8 mouse cellular contexts compared by ENCODE assay signal in the genomic region with DNA sequence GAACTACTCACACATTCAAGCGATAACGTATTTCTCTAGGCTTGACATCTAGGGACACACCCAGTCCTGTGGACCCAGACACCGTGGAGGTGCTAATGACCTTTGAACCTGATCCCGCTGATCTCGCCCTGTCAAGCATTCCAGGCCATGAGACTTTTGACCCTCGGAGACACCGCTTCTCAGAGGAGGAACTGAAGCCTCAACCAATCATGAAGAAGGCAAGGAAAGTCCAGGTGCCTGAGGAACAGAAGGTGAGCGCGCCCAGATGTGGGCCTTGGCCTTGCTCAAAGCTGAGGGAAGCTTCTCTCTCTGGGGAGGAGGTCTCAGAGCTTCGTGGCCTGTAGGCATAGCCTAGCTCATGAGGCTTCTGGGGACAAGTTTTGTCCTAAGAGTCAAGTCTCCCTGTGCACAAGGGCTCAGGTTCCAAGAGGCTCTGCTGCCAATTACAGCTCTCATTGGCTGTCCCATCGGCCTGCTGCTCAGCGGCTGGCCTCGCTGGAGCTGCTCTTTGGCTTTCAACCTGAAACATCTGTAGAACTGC. TPM values are rescaled to one million over a fixed set of nuclear protein-coding genes. Genes with fewer than 3 reads are reported as not detected.
A peak's percentile ranks its signal among the peaks of the same experiment; 100 is the strongest.
DNase-seq lines count a peak whose midpoint lies in the region; ATAC-seq and TF ChIP-seq lines count a peak whose summit lies in the region.

No protein-coding gene starts in this region.

- H3K4me2 ChIP-seq in forebrain, postnatal 0 days (ENCODE audit: low read depth) = peak overlapping the region; percentile 97
- H3K4me2 ChIP-seq in hindbrain, postnatal 0 days (ENCODE audit: low read depth, low read length) = peak overlapping the region; percentile 90
- peak overlapping the region; percentile 97; the same call in 1 of the 2 replicates for H3K4me2 ChIP-seq in liver, embryonic 16.5 days (ENCODE audit: low read depth, low read length)

- TF ChIP-seq CTCF in G1E (IDR thresholded peaks at IDR 0.05; ENCODE audit: low read depth, low read length) = no peak
- TF ChIP-seq CTCF in forebrain, postnatal 0 days (IDR thresholded peaks at IDR 0.05; ENCODE audit: low read depth) = no peak
- no peak for TF ChIP-seq CTCF in hindbrain, postnatal 0 days (IDR thresholded peaks at IDR 0.05; ENCODE audit: low read depth)

- H3K4me1 ChIP-seq in G1E (ENCODE audit: insufficient read depth, low read depth, low read length) = peaks cover 75% of the 10 kb centered on the region
- H3K4me1 ChIP-seq in forebrain, postnatal 0 days (ENCODE audit: insufficient read depth) = peaks cover 32% of the 10 kb centered on the region
- peaks cover 39% of the 10 kb centered on the region for H3K4me1 ChIP-seq in hindbrain, postnatal 0 days (ENCODE audit: insufficient read depth, low read length)
- H3K4me1 ChIP-seq in liver, embryonic 16.5 days (ENCODE audit: control insufficient read depth, low read depth, low read length) = peaks cover 62% of the 10 kb centered on the region

- peak; percentile 75 for DNase-seq in A20 (ENCODE audit: low read depth, low spot score)
- no peak for DNase-seq in G1E (ENCODE audit: low spot score)
- no peak for DNase-seq in forebrain, postnatal 0 days
- DNase-seq in hindbrain, postnatal 0 days (ENCODE audit: low spot score) = no peak
- DNase-seq in urinary bladder, adult 18-20 months (ENCODE audit: low spot score in 2 of 2) = no peak
- no peak for DNase-seq in left cerebral cortex, adult 8-10 months (ENCODE audit: low spot score in 2 of 2)
- DNase-seq in testis, postnatal 10 days (ENCODE audit: low spot score) = no peak

- WGBS in forebrain, postnatal 0 days = 63% methylated on average over 13 of the region's 13 CpGs
- WGBS in hindbrain, postnatal 0 days = 56% methylated on average over 13 of the region's 13 CpGs
- WGBS in liver, embryonic 16.5 days (ENCODE audit: insufficient replicate concordance) = 42% methylated on average over 13 of the region's 13 CpGs

- peak overlapping the region; percentile 81 for H3K4me3 ChIP-seq in G1E (ENCODE audit: low read depth, low read length)
- H3K4me3 ChIP-seq in forebrain, postnatal 0 days (ENCODE audit: low read depth, low read length) = no peak overlapping the region
- H3K4me3 ChIP-seq in hindbrain, postnatal 0 days (ENCODE audit: low read length) = no peak overlapping the region
- H3K4me3 ChIP-seq in liver, embryonic 16.5 days (ENCODE audit: low read depth, low read length) = no peak overlapping the region

- H3K27ac ChIP-seq in forebrain, postnatal 0 days (ENCODE audit: low read depth, low read length) = peak overlapping the region; percentile 87
- H3K27ac ChIP-seq in hindbrain, postnatal 0 days = peak overlapping the region; percentile 82
- H3K27ac ChIP-seq in liver, embryonic 16.5 days (ENCODE audit: low read length) = no peak overlapping the region

- ATAC-seq in G1E (ENCODE audit: extremely low read depth, insufficient number of reproducible peaks, low FRiP score, poor library complexity, severe bottlenecking) = no peak
- no peak for ATAC-seq in forebrain, postnatal 0 days
- no peak for ATAC-seq in hindbrain, postnatal 0 days
- no peak for ATAC-seq in liver, embryonic 16.5 days (ENCODE audit: low read depth)

- H3K9me3 ChIP-seq in G1E (replicated peaks) = no peaks in the 10 kb centered on the region
- no peaks in the 10 kb centered on the region for H3K9me3 ChIP-seq in forebrain, postnatal 0 days (ENCODE audit: low read length)
- H3K9me3 ChIP-seq in hindbrain, postnatal 0 days (ENCODE audit: low read length) = no peaks in the 10 kb centered on the region
- H3K9me3 ChIP-seq in liver, embryonic 16.5 days (replicated peaks; ENCODE audit: control insufficient read depth, low read length) = no peaks in the 10 kb centered on the region

- H3K27me3 ChIP-seq in G1E (ENCODE audit: insufficient read depth, low read length) = no peaks in the 10 kb centered on the region
- H3K27me3 ChIP-seq in forebrain, postnatal 0 days (ENCODE audit: insufficient read depth, low read length) = no peaks in the 10 kb centered on the region
- H3K27me3 ChIP-seq in hindbrain, postnatal 0 days (ENCODE audit: insufficient read depth, low read length) = no peaks in the 10 kb centered on the region
- H3K27me3 ChIP-seq in liver, embryonic 16.5 days (ENCODE audit: control insufficient read depth, insufficient read depth, low read depth, low read length) = no peaks in the 10 kb centered on the region

- H3K9ac ChIP-seq in forebrain, postnatal 0 days = no peak overlapping the region
- no peak overlapping the region for H3K9ac ChIP-seq in hindbrain, postnatal 0 days (replicated peaks; ENCODE audit: low read length)
- no peak overlapping the region for H3K9ac ChIP-seq in liver, embryonic 16.5 days (ENCODE audit: low read depth, low read length)

- H3K36me3 ChIP-seq in G1E (replicated peaks) = peaks cover 53% of the 10 kb centered on the region
- peaks cover 33% of the 10 kb centered on the region for H3K36me3 ChIP-seq in forebrain, postnatal 0 days (ENCODE audit: insufficient read depth)
- H3K36me3 ChIP-seq in hindbrain, postnatal 0 days (ENCODE audit: insufficient read depth, low read length) = peaks cover 26% of the 10 kb centered on the region
- H3K36me3 ChIP-seq in liver, embryonic 16.5 days (ENCODE audit: control insufficient read depth, insufficient read depth) = peaks cover 18% of the 10 kb centered on the region

RNA-seq across cellular contexts. Expression of gene Dbp, which starts 3.4 kb away (rescaled TPM):
- 22.8 and 30.2 TPM in 2 replicates for total RNA-seq in G1E (2014; fragmentation: Nextera tagmentation)
- total RNA-seq in G1E (2017) = 33.7 and 37.8 TPM in 2 replicates
- polyA plus RNA-seq in G1E (2012) = 18.0 and 23.0 TPM in 2 replicates
- total RNA-seq in forebrain, postnatal 0 days (2014; rRNA removed) = 9.0 and 11.7 TPM in 2 replicates
- 6.4 and 6.6 TPM in 2 replicates for polyA plus RNA-seq in forebrain, postnatal 0 days (2015; fragmentation: Nextera tagmentation; extraction: Ambion mirVana)
- total RNA-seq in hindbrain, postnatal 0 days (2014; rRNA removed) = 4.2 and 12.2 TPM in 2 replicates
- polyA plus RNA-seq in hindbrain, postnatal 0 days (2015; fragmentation: Nextera tagmentation; extraction: Ambion mirVana) = 4.6 and 5.3 TPM in 2 replicates
- 0.27 and 0.32 TPM in 2 replicates for polyA plus RNA-seq in liver, embryonic 16.5 days (2015; fragmentation: Nextera tagmentation; extraction: Ambion mirVana)
- 100 to 1,000 TPM; 164 to 236 (median 186) TPM for total RNA-seq in left cerebral cortex, adult 8-10 months (2022)

RNA-seq across cellular contexts. Expression of gene Rpl18, which starts 7.0 kb away (rescaled TPM):
- 3,054 and 3,291 TPM in 2 replicates for total RNA-seq in G1E (2014; fragmentation: Nextera tagmentation)
- 1,837 and 1,972 TPM in 2 replicates for total RNA-seq in G1E (2017)
- 14,383 and 17,578 TPM in 2 replicates for polyA plus RNA-seq in G1E (2012)
- total RNA-seq in forebrain, postnatal 0 days (2014; rRNA removed) = 891 and 1,057 TPM in 2 replicates
- 517 and 655 TPM in 2 replicates for polyA plus RNA-seq in forebrain, postnatal 0 days (2015; fragmentation: Nextera tagmentation; extraction: Ambion mirVana)
- 999 and 1,175 TPM in 2 replicates for total RNA-seq in hindbrain, postnatal 0 days (2014; rRNA removed)
- polyA plus RNA-seq in hindbrain, postnatal 0 days (2015; fragmentation: Nextera tagmentation; extraction: Ambion mirVana) = 519 and 535 TPM in 2 replicates
- 460 and 502 TPM in 2 replicates for polyA plus RNA-seq in liver, embryonic 16.5 days (2015; fragmentation: Nextera tagmentation; extraction: Ambion mirVana)
- total RNA-seq in left cerebral cortex, adult 8-10 months (2022) = 100 to 1,000 TPM; 340 to 384 (median 357) TPM

RNA-seq across cellular contexts. Expression of gene Car11, which starts 8.6 kb away (rescaled TPM):
- total RNA-seq in G1E (2014; fragmentation: Nextera tagmentation) (0.92 and 3.5 TPM in 2 replicates), G1E (2017) (0.16 and 0.58 TPM in 2 replicates)
- 0.63 and 0.78 TPM in 2 replicates for polyA plus RNA-seq in G1E (2012)
- 104 and 122 TPM in 2 replicates for total RNA-seq in forebrain, postnatal 0 days (2014; rRNA removed)
- 92.1 and 102 TPM in 2 replicates for polyA plus RNA-seq in forebrain, postnatal 0 days (2015; fragmentation: Nextera tagmentation; extraction: Ambion mirVana)
- total RNA-seq in hindbrain, postnatal 0 days (2014; rRNA removed) = 89.4 and 91.0 TPM in 2 replicates
- polyA plus RNA-seq in hindbrain, postnatal 0 days (2015; fragmentation: Nextera tagmentation; extraction: Ambion mirVana) = 76.9 and 78.2 TPM in 2 replicates
- 0.23 and 0.37 TPM in 2 replicates for polyA plus RNA-seq in liver, embryonic 16.5 days (2015; fragmentation: Nextera tagmentation; extraction: Ambion mirVana)
- total RNA-seq in left cerebral cortex, adult 8-10 months (2022) = 100 to 1,000 TPM; 230 to 247 (median 241) TPM

RNA-seq across cellular contexts. Expression of gene Sphk2, which starts 9.5 kb away (rescaled TPM):
- total RNA-seq in G1E (2014; fragmentation: Nextera tagmentation) (16.3 and 21.4 TPM in 2 replicates), G1E (2017) (9.3 and 9.8 TPM in 2 replicates)
- polyA plus RNA-seq in G1E (2012) = 96.0 and 115 TPM in 2 replicates
- 19.6 and 21.5 TPM in 2 replicates for total RNA-seq in forebrain, postnatal 0 days (2014; rRNA removed)
- polyA plus RNA-seq in forebrain, postnatal 0 days (2015; fragmentation: Nextera tagmentation; extraction: Ambion mirVana) = 16.5 and 18.7 TPM in 2 replicates
- total RNA-seq in hindbrain, postnatal 0 days (2014; rRNA removed) = 27.4 and 31.6 TPM in 2 replicates
- 17.8 and 18.5 TPM in 2 replicates for polyA plus RNA-seq in hindbrain, postnatal 0 days (2015; fragmentation: Nextera tagmentation; extraction: Ambion mirVana)
- 11.0 and 13.9 TPM in 2 replicates for polyA plus RNA-seq in liver, embryonic 16.5 days (2015; fragmentation: Nextera tagmentation; extraction: Ambion mirVana)
- total RNA-seq in left cerebral cortex, adult 8-10 months (2022) = 10 to 100 TPM; 24.9 to 27.4 (median 25.3) TPM

RNA-seq across cellular contexts. Expression of gene Fam83e, which starts 12.7 kb away (rescaled TPM):
- 0.34 and 0.38 TPM in 2 replicates for total RNA-seq in G1E (2014; fragmentation: Nextera tagmentation)
- total RNA-seq in G1E (2017) = 1.2 and 1.3 TPM in 2 replicates
- 0.49 and 0.77 TPM in 2 replicates for polyA plus RNA-seq in G1E (2012)
- 0.31 and 0.33 TPM in 2 replicates for total RNA-seq in forebrain, postnatal 0 days (2014; rRNA removed)
- polyA plus RNA-seq in forebrain, postnatal 0 days (2015; fragmentation: Nextera tagmentation; extraction: Ambion mirVana) = 0.09 TPM in 1 of 2 replicates, not detected in the other
- total RNA-seq in hindbrain, postnatal 0 days (2014; rRNA removed) = 0.11 and 0.16 TPM in 2 replicates
- polyA plus RNA-seq in hindbrain, postnatal 0 days (2015; fragmentation: Nextera tagmentation; extraction: Ambion mirVana) = 0.09 and 0.25 TPM in 2 replicates
- polyA plus RNA-seq in liver, embryonic 16.5 days (2015; fragmentation: Nextera tagmentation; extraction: Ambion mirVana) = 0.16 and 0.30 TPM in 2 replicates
- total RNA-seq in left cerebral cortex, adult 8-10 months (2022) = under 1 TPM in 1 of 4 experiments, not detected in 3; 0.14 TPM

Comparison
In these comparisons a context has a peak if more than half of its experiments do, and no peak if none do; other contexts are left out.
1. RNA of gene Dbp, which starts 3.4 kb away (total RNA-seq): 164 to 236 TPM in left cerebral cortex, adult 8-10 months; 22.8 to 37.8 TPM in G1E, 4.2 to 12.2 TPM in hindbrain, postnatal 0 days and 9.0 to 11.7 TPM in forebrain, postnatal 0 days; every median in the first group is over 4 times any median in the second.
2. RNA of gene Car11, which starts 8.6 kb away (total RNA-seq): 230 to 247 TPM in left cerebral cortex, adult 8-10 months, 104 to 122 TPM in forebrain, postnatal 0 days and 89.4 to 91.0 TPM in hindbrain, postnatal 0 days; 0.16 to 3.5 TPM in G1E; every median in the first group is over 10 times any median in the second.
3. Peak in every context shown above with its lines, with median percentiles within 50 percentile points of each other: H3K4me2 ChIP-seq.